Mouse (Mus musculus) liver, embryonic 16.5 days (tissue): ENCODE results near the gene Sel1l3. TPM values are rescaled to one million over a fixed set of nuclear protein-coding genes. Genes with fewer than 3 reads are reported as not detected.

ENCODE experiments used
- ATAC-seq: fragments of 200-750 bp; cut with Nextera tagmentation; 2 replicates; pipeline ENCODE4 v1.8.0; 2017; ENCODE audit warnings: low read depth, mild to moderate bottlenecking, moderate number of reproducible peaks, moderate library complexity
- H3K27ac ChIP-seq: fragments of 300-500 bp; sonication (generic); 2 replicates; pipeline ENCODE4 v1.5.1; 2014; ENCODE audit warnings: mild to moderate bottlenecking, low read length
- H3K27me3 ChIP-seq: fragments of 300-500 bp; sonication (generic); 2 replicates; pipeline ENCODE4 v1.6.1; 2014; ENCODE audit warnings: low read depth, low read length, mixed read lengths; ENCODE audit not compliant: control insufficient read depth, insufficient read depth
- H3K36me3 ChIP-seq: fragments of 300-500 bp; sonication (generic); 2 replicates; pipeline ENCODE4 v1.6.1; 2014; ENCODE audit warnings: mild to moderate bottlenecking; ENCODE audit not compliant: control insufficient read depth, insufficient read depth
- H3K4me1 ChIP-seq: fragments of 300-500 bp; sonication (generic); 2 replicates; pipeline ENCODE4 v1.6.1; 2014; ENCODE audit warnings: low read depth, low read length, mixed read lengths; ENCODE audit not compliant: control insufficient read depth
- H3K4me2 ChIP-seq: fragments of 300-500 bp; sonication (generic); 2 replicates; pipeline ENCODE4 v1.6.1; 2014; ENCODE audit warnings: low read depth, low read length, mixed read lengths
- H3K4me3 ChIP-seq: fragments of 300-500 bp; sonication (generic); 2 replicates; pipeline ENCODE4 v1.5.1; 2014; ENCODE audit warnings: low read depth, mild to moderate bottlenecking, low read length
- H3K9ac ChIP-seq: fragments of 300-500 bp; sonication (generic); 2 replicates; pipeline ENCODE4 v1.6.1; 2014; ENCODE audit warnings: low read depth, low read length
- H3K9me3 ChIP-seq: fragments of 300-500 bp; sonication (generic); replicated peaks from 2 replicates; pipeline ENCODE4 v1.6.1; 2016; ENCODE audit warnings: low read length; ENCODE audit not compliant: control insufficient read depth
- WGBS: fragments of 180-500 bp; shearing (Covaris S2); extraction: QIAGEN DNeasy Blood & Tissue Kit; methylation state at CpG from one replicate; pipeline ENCODE4 v1.1.7; 2014; ENCODE audit not compliant: insufficient replicate concordance; 5-methylcytosine and 5-hydroxymethylcytosine counted together
- polyA plus RNA-seq: library from polyadenylated mRNA; unstranded; fragments of >200 nt; fragmentation: Nextera tagmentation; extraction: Ambion mirVana; gene quantifications from 2 replicates; pipeline ENCODE4 v1.2.1, GENCODE M21; 2015

The Sel1l3 gene
- polyA plus RNA-seq, 1 experiment from 2014 or later, result 0.21 TPM

DNA sequence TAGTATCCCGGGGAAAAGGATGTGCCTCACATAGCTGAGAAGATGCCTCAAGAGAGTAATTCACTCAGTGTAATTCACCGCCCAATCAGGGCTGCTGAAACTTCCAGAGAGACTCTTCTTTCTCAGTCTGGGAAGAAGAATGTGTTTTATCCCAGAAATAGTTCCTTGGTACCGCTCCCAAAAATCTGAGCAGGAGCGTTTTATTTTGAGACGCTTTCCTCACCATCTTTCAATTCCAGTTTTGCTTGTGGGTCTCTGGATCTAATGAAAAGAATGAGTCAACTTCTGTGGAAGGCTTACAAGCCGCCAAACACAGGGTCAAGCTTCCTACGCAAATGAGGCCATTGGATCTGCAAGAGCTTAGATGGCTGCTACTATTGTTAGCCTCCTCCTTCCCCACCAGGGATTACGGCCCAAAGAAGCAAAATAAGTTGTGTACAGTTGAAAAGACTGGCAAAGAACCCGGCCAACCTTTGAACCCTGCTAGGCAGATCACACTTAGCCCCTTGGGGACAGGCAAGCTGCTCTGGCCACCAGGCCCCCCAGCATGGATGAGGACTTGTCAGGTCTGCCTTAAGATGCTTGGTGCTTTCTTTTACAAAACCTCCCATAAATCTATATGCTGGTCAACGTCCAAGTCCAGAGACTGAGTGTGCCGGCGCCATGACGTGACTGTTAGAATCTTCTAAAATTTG lies 57.6 kb downstream of the Sel1l3 start:
- Histone ChIP-seq H3K4me2 (no peak overlapping the region), H3K4me3 (no peak overlapping the region), H3K9ac (no peak overlapping the region), H3K27me3 (no peaks in the 10 kb centered on the region), H3K4me1 (no peaks in the 10 kb centered on the region), H3K27ac (no peak overlapping the region), H3K36me3 (no peaks in the 10 kb centered on the region), H3K9me3 (no peaks in the 10 kb centered on the region)
- ATAC-seq, result no peak
- WGBS, result 65% methylated on average over 13 of the region's 13 CpGs

DNA sequence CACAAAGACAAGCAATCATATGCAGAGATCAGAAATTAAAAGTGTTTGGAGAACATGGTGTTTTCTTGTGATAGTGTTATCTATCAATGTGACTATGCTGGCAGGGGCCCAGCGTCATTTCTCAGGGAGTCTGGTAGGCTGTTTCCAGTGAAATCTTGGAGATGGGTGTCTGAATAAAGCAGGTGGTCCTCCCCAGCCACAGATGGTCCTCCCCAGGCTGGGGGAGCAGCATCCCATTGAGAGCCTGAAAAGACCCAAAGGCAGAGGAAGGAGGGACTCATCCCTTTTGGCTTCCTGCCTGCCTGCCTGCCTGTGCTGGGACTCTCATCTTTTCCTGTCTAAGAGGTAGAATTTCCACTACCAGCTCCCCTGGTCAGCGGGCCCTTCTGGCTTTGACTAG lies 59.2 kb downstream of the Sel1l3 start:
- Histone ChIP-seq H3K27ac (no peak overlapping the region), H3K4me3 (no peak overlapping the region), H3K36me3 (no peaks in the 10 kb centered on the region), H3K27me3 (no peaks in the 10 kb centered on the region), H3K9me3 (no peaks in the 10 kb centered on the region), H3K4me1 (no peaks in the 10 kb centered on the region), H3K9ac (no peak overlapping the region), H3K4me2 (no peak overlapping the region)
- ATAC-seq, result no peak
- WGBS, result 40% methylated on average over 2 of the region's 2 CpGs

DNA sequence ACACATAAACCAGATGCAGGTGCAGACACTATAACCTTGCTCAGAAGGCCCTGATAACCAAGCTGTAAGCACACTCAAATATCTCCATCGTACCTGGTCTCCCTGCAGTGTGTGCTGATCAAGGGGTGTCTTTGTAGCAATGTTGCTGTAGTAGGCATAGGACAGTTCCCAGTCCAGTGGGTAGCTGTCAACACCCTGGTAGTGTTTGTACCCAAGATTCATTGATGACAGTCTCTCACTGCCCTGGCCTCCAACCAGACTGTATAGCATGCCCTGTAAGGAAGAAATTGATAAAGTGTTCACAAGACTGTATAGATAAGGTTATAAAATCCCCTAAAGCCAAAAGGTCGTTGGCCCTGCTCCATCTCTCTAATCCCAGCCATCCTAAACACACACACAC lies 59.6 kb downstream of the Sel1l3 start:
- no peak overlapping the region for H3K4me3 ChIP-seq
- no peaks in the 10 kb centered on the region for H3K36me3 ChIP-seq
- 43% methylated on average over 2 of the region's 2 CpGs for WGBS
- no peaks in the 10 kb centered on the region for H3K4me1 ChIP-seq
- no peak overlapping the region for H3K9ac ChIP-seq
- no peak for ATAC-seq
- no peaks in the 10 kb centered on the region for H3K9me3 ChIP-seq
- H3K4me2 ChIP-seq, result no peak overlapping the region
- no peaks in the 10 kb centered on the region for H3K27me3 ChIP-seq
- H3K27ac ChIP-seq, result no peak overlapping the region

DNA sequence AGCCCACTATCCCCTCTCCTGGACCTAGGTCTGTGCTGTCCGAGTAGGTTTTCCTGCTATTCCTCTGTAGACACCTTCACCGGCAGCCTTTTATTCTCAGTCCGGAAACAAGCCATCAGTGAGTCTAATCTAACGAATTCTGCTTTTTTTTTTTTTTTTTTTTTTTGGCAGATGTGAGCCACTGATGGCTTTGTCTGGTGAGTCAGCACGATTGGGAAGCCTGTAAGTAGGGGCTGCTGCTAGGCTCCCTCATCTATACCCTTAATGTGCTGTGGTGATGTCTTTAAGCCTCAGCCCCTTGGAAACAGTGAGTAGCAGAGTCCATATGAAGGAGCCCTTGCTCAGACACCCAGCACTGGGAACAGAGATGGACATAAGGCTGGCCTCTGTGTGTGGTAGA lies 60.6 kb downstream of the Sel1l3 start:
- ATAC-seq, result no peak

DNA sequence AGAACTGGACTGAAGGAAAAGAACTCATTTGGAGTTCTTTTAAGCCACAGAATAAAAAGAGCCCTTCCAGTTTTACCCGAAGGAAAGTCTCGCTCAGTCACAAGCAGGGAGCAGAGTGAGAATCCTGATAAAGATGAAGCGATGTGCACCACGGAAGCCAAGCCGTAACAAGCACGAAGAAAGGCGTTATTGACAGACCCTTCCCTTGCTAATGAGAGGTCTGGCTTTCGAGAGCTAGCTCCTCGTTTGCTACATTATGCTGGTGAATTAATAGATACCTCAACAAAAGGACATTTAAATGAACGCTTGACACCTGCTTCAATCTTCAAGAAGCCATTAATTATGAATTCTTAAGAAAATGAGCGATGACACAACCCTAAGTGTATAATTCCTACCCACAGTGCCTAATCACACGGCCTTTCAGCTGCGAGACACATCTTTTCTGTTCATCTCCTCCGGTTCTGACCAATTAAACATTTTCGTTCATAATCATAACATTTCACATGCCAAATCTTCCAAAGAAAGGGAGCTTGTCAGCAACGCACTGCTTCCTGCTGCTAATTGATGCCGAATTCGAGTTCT lies 62.3 kb downstream of the Sel1l3 start:
- H3K4me3 ChIP-seq, result no peak overlapping the region
- no peaks in the 10 kb centered on the region for H3K4me1 ChIP-seq
- H3K27ac ChIP-seq, result no peak overlapping the region
- ATAC-seq, result no peak
- H3K4me2 ChIP-seq, result no peak overlapping the region
- WGBS, result 66% methylated on average over 18 of the region's 18 CpGs
- H3K9ac ChIP-seq, result no peak overlapping the region
- no peaks in the 10 kb centered on the region for H3K9me3 ChIP-seq
- H3K36me3 ChIP-seq, result no peaks in the 10 kb centered on the region
- H3K27me3 ChIP-seq, result no peaks in the 10 kb centered on the region

More for the DNA sequence above, 60.6 kb downstream of the Sel1l3 start:
- Histone ChIP-seq H3K9me3 (no peaks in the 10 kb centered on the region), H3K27ac (no peak overlapping the region), H3K27me3 (no peaks in the 10 kb centered on the region), H3K4me1 (no peaks in the 10 kb centered on the region), H3K4me2 (no peak overlapping the region), H3K4me3 (no peak overlapping the region), H3K36me3 (no peaks in the 10 kb centered on the region), H3K9ac (no peak overlapping the region)
- WGBS, result 35% methylated on average over 5 of the region's 5 CpGs

DNA sequence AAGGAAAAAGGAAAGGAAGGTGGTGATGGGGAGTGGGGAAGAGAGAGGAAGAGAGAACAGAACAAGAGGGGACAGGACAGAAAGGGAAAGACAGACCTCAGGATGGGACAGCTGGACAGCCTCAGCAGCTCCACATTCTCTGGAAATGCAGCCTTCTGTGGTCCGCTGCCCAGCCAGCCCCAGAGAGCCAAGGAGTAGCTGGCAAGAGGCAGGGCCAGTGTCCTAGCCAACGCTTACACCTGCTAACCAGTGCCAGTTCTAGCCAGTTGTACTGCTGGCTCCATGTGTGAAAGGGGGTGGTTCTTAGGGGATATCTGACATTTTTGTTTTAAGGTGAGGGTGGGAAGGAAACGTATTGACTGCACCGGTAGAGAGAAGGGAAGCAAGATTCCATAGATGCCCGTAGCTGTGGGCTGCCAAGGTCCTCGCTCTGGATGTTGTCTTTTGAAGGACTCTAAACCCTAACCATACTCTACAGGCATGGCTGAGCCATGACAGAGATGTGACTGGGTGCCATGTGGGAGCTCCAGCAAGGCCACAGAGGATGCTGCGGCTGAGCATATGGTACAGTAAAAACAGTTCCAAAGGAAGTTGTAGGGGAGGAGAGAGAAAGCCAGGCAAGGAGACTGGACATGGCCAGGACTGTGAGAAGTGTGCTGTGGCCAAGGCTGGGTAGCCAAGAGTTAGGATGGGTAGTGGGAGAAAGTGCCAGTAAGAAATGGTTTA lies 64.6 kb downstream of the Sel1l3 start:
- Histone ChIP-seq H3K9ac (no peak overlapping the region), H3K4me3 (no peak overlapping the region), H3K27ac (no peak overlapping the region), H3K4me2 (no peak overlapping the region), H3K36me3 (no peaks in the 10 kb centered on the region), H3K27me3 (no peaks in the 10 kb centered on the region), H3K4me1 (no peaks in the 10 kb centered on the region), H3K9me3 (no peaks in the 10 kb centered on the region)
- ATAC-seq, result no peak
- WGBS, result 68% methylated on average over 7 of the region's 7 CpGs

DNA sequence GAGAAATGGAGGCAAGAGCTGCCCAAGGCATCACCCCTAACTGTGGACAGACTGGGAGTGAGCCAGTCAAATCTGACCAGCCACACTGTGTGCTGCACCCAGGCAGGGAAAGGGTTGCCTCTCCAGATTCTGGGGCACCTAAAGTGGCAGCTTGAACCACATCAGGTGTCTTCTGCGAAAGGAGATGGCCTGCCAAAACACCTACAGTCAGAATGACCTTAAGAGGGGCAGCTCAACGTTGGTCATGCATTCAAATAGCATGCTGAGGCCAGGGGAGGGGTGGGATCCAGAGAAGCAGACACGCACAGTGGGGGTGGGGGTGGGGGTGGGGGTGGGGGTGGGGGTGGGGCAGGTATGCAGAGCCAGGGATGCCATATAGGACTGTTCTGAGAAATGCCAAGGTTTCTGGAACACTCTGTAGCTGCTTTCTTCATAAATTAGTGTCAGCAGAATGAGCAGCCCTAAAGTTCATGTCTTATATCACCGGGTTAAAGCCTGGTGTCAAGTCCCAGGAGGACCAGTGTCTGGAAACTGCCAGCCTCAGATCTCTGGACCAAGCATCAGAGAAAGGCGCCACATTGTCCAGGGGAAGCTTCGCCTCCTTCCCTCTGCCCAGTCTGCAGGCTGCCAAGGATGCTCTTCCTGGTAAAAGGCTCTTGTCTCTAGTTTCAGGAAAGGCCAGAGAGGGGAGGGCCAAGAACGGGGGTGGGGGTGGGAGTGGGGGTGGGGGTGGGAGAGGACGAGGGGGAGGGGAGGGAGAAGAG lies 65.4 kb downstream of the Sel1l3 start:
- no peaks in the 10 kb centered on the region for H3K4me1 ChIP-seq
- no peaks in the 10 kb centered on the region for H3K27me3 ChIP-seq
- H3K27ac ChIP-seq, result no peak overlapping the region
- no peaks in the 10 kb centered on the region for H3K36me3 ChIP-seq
- 47% methylated on average over 8 of the region's 8 CpGs for WGBS
- no peaks in the 10 kb centered on the region for H3K9me3 ChIP-seq
- no peak overlapping the region for H3K4me2 ChIP-seq
- H3K4me3 ChIP-seq, result no peak overlapping the region
- H3K9ac ChIP-seq, result no peak overlapping the region
- ATAC-seq, result no peak

DNA sequence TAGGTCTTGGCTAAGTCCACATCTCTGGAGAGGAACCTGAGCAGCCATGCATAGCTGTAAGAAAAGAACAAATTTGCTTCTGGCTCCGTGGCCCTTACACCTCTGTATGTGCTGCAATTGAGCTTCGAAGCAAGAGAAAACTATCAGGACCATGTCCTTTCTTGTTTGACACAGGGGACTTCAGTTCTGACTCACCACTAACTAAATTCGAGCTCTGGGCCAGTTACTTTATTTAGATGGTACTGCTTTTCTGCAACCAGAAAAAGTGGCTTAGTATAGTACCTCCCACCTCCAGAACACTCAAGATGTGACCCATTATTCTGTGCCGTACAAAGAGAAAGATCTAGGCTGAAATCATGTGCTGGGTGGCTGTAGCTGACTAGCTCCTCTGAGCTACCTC lies 66.3 kb downstream of the Sel1l3 start:
- H3K27me3 ChIP-seq, result no peaks in the 10 kb centered on the region
- H3K4me2 ChIP-seq, result no peak overlapping the region
- H3K36me3 ChIP-seq, result no peaks in the 10 kb centered on the region
- no peaks in the 10 kb centered on the region for H3K9me3 ChIP-seq
- no peaks in the 10 kb centered on the region for H3K4me1 ChIP-seq
- WGBS, result 61% methylated on average over 4 of the region's 4 CpGs
- H3K4me3 ChIP-seq, result no peak overlapping the region
- H3K27ac ChIP-seq, result no peak overlapping the region
- no peak overlapping the region for H3K9ac ChIP-seq
- no peak for ATAC-seq
